Comparison of ENCODE assay signal across 13 mouse cellular contexts in genomic region chr4:120895810-120896584, GRCm38 (mm10).
"Had no signal": no experiment of that assay in that cellular context is flagged by ENCODE, and none has a peak within 500 bp of the region (broad histone marks: within the 10 kb centered on the region; RNA-seq: fewer than 3 reads in every experiment).

No protein-coding gene starts in this region.

- DNase-seq: kidney, adult 9 months; kidney, postnatal 36 days; layer of hippocampus, adult 9-11 months; layer of hippocampus, postnatal 36 days; lung, adult 2 months; lung, postnatal 36 days; right cerebral cortex, postnatal 14 days; thymus, postnatal 14 days had no signal

- H3K4me1 ChIP-seq: stomach, embryonic 15.5 days had no signal

- H3K9ac ChIP-seq: limb, embryonic 13.5 days; liver, embryonic 14.5 days; stomach, embryonic 15.5 days had no signal

- H3K4me3 ChIP-seq: limb, embryonic 13.5 days; stomach, embryonic 15.5 days had no signal

- ATAC-seq: lung, postnatal 0 days had no signal

- H3K27ac ChIP-seq: kidney, postnatal 0 days; limb, embryonic 13.5 days; liver, embryonic 14.5 days; stomach, embryonic 15.5 days had no signal

- H3K36me3 ChIP-seq: limb, embryonic 13.5 days; stomach, embryonic 15.5 days had no signal

- H3K27me3 ChIP-seq: limb, embryonic 13.5 days; stomach, embryonic 15.5 days had no signal

- H3K9me3 ChIP-seq: limb, embryonic 13.5 days; stomach, embryonic 15.5 days had no signal

- H3K4me2 ChIP-seq: limb, embryonic 13.5 days; stomach, embryonic 15.5 days had no signal
